Mouse (Mus musculus): Measurements from ENCODE around the gene Hat1.

Hat1 gene

DNA sequence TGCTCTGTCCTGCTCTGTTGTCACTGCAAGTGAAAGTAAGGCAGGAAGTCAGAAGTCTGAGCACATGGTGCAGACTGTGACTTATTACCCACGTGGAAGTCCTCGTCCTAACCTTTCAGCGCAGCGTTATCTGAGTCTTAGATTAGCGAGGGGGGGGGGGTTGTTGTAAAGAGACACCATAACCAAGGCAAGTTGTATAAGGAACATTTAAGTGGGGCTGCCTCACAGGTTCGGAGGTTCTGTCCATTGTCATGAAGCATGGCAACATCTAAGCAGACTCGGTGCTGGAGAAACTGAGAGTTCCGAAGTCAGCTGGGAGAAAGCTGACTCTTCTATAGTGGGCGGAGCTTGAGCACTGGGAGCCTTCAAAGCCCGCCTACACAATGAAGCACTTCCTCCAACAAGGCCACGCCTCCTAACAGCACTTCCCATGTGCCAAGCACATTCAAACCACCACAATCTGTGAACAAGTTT, 12.3 kb upstream of the Hat1 start:
- peak; percentile 91 for DNase-seq (ENCODE audit: low read depth, low spot score)

DNA sequence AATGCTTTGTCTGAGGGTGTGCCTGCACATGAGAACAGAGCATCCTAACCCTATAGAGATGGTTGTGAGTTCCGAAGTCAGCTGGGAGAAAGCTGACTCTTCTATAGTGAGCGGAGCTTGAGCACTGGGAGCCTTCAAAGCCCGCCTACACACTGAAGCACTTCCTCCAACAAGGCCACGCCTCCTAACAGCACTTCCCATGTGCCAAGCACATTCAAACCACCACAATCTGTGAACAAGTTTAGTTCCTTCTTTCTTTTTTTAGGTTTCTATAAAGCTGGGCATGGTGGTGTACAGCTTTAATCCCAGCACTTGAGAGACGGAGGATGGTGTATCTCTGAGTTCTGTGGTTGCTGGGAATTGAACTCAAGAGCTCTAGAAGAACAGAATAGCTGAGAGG, 11.3 kb upstream of the Hat1 start:
- no peak for DNase-seq (ENCODE audit: low read depth, low spot score)

DNA sequence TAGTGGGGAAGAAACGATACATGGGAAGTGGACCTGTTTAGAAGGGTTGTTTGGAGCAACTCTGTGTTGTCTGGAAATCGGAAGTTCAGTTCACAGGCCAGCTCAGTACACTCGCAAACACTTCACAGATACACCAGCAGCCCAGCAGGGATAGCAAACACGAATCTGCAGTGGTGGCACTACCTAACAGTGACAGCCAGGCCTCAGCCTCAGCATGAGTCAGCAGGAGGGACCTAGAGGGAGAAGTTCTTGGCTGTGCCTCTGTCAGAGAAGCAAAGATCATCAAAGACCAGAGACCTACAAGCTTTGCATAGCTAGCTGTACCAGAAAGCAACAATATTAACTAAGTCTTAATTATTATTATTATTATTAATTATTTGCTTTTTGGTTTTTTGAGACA, 6.8 kb upstream of the Hat1 start:
- peak; percentile 45 for DNase-seq (ENCODE audit: low read depth, low spot score)

DNA sequence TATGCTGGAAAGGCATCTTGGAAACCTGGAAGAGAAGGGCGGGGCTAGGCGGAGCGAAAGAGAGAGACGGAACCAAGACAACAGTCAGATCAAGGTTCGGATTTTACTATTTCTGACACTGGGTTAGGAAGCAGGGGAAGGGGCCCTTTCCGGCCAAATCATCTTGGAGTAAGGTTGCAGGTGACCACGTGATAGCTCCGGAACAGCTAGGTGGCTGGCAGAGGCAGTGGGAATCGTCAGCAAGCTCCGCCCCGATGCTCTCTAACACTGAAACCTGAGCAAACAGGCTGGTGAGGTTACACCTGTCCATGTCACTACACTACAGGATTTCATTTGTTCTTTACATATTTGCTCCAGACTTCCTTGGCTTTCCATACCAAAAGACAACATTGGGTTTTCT, 4.9 kb upstream of the Hat1 start:
- peak; percentile 86 for DNase-seq (ENCODE audit: low read depth, low spot score)

DNA sequence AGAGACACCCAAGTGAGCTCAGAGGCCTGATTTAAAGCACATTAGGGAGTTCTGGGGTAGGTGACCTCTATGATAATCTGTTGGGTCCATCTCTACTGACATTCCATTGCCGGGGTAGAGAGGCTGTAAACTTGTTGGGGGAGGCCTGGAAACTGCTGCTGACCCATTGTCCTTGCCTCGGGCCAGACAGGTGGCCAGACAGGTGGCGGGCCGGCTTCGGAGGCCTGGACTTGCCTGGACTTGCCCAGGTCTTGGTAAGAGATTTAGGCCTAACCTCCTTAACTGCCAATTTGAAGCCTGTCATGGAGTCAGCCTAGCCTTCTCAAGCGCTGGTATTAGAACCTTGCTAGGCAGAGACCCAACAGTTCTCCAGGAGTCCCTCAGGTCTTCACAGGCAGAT, 992 bp upstream of the Hat1 start:
- peak; percentile 81 for DNase-seq (ENCODE audit: low read depth, low spot score)

DNA sequence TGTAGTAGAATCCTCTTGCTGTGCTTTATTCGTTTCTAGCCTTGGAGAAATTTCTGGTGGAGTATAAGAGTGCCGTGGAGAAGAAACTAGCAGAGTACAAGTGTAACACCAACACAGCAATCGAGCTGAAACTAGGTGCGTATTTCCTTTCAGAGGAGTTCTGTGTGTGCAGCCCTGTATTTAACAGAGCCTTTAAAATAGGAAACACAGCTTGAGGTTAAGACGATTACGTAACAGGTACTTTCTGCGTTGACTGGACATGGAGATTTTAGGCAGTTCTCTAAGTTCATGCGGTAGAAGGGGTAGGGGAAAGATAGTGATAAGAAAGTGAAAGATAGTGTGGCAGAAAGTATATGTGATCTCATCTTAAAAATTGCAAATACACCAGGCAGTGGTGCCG, 1.1 kb downstream of the Hat1 start:
- DNase-seq (ENCODE audit: low read depth, low spot score), result no peak

DNA sequence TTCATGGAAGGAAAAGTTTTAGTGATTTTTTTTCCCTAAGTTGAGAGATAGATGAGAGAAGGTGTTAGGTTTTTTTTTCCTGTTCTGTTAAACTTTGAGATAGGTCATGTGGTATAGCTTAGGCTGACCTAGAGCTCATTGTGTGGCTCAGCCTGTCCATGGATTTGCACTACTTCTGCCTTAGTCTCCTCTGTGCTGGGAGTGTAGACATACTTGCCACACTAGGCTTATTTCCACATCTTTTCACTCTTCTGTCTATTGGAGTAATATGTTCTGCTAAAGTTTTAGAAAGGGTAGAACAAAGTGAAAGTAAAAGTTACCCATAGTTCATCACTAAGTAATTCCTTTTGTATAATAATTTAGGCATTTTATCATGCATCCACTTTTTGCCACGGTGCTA, 16.9 kb downstream of the Hat1 start:
- DNase-seq (ENCODE audit: low read depth, low spot score), result no peak

DNA sequence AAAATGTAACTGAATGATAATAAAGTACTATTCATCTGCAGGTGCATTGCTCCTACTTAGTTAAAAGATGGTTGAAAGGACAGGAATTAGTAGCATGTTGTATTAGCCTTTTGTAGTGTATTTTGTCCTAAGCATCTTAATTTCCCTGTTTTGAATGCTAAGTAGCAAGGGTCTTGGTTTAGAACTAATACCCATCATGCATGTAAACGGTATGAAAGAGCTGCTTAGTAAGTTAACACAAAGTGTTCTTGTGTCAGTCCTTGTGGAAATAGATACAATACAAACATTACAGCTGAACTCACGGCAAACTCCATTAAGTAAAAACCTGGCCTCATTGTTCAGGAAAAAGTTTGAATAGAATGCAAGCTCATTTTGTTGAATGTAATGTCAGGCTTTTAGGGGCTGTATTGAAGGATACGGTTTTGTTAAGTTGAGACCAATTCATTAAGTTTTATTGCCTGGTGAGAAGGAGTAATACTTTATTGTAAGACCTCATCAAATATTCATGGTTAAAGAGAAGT, 30.1 kb downstream of the Hat1 start:
- no peak for DNase-seq (ENCODE audit: low read depth, low spot score)

DNA sequence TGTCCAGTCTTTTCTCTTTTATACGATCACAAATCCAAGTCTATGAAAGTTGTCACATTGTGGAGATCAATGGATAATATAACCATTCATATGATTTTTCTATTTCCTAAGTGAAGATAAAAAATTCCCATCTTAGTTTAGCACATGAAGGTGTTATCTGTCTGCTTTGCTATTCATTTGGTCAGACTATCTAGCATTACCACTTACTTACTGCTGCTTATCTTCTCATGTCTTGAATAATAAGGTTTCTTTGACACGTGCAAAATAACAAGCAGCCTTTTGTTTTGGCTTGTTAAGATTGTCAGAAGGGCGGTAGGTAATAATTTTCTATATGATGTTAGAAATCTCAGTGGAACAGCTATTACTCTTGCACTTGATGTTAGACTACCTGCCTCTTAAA, 30.6 kb downstream of the Hat1 start:
- DNase-seq (ENCODE audit: low read depth, low spot score), result no peak

DNA sequence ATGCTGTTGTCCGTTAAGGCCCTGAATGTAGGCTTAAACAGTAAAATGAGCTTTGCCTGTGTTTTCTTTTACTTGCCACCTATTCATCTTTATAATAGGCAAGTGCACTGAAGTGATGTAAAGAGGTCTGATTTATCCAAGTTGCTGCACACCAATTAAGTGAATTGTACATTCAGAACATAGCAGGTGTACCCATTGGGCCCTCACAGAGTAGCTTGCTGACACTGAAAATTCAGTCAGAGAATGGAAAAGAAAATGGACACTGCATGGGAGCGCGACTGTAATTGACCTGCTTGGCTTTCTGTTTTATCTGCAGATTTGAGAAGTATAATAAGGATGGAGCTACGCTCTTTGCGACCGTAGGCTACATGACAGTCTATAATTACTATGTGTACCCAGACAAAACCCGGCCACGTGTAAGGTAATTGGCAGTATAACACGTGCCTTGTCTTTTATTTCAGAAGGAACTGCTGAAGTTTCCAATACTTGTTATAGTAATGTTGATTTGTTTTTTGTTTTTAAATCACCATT, 32.2 kb downstream of the Hat1 start:
- DNase-seq (ENCODE audit: low read depth, low spot score), result no peak

DNA sequence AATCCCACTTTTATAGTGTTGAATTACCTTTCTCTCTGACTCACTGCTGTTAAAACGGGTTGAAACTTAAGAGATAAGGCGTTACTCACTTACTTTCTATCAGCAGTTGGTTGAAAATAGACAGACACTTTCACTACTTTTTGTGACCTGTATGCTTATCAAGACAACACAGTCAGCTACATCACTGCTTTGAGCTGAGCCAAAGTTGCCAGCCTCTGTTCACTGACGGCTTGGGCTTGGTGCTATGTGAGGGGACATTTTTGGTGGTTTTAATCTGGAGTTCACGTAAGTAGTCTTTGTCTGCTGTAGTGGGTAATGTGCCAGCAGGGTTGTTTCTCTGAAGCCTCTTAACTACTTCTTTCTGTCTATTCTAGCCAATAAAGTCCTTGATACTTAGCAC, 35.8 kb downstream of the Hat1 start:
- DNase-seq (ENCODE audit: low read depth, low spot score), result no peak

DNA sequence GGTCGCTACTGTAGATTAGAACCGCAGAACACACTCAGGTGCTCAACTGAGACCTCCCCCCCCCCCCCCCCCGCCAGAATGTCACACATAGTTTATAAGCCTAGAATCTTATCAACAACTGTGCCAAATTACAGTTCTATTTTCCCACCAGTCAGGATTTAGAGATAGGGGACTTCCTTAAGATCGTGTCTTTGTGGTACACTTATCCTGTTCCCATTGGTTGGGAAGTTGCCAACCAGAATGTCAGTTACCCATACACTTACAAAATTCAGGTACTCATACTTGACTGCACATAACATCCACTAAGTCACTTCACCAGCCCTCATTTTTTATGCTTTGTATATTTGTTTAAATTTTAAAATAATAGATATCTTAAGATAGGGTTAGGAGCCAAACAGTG, 46.7 kb downstream of the Hat1 start:
- no peak for DNase-seq (ENCODE audit: low read depth, low spot score)

DNA sequence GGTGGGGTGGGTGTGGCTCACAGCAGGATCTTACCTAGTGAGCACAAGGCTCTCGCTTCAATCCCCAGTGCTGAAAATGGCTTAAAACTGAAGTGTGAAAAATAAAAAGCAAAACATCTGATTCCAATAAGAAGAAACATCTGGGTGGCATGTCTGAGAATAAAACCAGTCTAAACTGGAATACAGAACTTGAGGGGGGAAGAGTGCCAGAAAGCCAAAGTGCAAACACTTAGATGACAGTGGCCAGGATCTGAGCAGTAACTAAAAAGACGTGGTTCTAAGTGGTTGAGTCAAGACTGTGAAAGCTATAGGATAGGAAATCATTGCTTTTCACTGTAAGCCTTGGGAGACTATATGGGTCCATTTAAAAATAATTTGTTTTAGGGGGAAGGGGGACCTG, 54.6 kb downstream of the Hat1 start:
- DNase-seq (ENCODE audit: low read depth, low spot score), result peak; percentile 27

DNA sequence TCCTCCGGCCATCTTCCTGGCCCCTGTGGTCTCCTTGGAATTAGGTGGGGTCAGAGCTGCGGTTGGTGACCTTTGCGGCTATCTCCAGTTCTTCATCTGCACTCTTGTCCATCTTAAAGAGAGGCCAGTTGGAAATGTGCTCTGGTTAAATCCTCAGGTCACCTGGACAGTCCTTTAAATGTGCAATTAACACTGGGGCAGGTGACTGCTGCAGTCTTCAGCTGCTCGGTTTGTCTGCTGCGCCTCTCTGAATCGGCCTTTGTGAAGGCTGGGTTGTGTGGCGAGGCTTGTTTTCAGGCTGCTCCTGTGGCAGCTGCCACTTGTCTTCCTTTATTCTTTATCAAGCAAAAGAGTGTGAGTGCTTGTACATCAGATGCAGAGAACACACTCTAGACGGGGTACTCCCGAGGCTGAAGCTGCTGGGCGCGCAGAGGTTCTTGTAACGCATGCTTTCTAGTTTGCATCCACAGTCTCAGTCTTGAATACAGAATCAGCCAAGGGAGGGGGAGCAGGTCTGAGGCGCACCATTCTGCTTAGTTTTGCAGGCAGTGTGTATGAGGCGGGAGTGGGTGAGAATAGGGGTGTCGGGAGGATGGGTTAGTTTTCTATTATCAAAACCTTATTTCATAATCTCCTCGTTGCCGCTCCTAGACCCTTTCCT, 56.9 kb downstream of the Hat1 start:
- DNase-seq (ENCODE audit: low read depth, low spot score), result no peak

DNA sequence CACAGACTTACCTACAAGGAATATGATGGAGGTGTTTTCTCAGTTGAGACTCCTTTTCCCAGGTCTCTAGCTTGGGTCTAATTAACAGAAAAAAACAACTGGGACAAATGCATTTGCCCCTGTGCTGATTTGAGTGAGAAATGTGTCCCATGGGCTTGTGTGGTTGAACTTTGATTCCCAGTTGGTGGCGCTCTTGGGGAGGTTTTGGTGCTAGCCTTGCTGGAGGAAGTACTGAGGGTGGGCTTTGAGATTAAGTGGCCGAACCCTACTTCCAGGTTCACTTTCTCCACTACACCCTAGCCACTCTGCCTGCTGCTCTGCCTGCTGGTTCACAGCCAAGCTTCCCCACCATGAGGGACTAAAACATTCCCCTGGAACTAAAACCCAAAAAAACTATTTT, 60.8 kb downstream of the Hat1 start:
- DNase-seq (ENCODE audit: low read depth, low spot score), result peak; percentile 62

DNA sequence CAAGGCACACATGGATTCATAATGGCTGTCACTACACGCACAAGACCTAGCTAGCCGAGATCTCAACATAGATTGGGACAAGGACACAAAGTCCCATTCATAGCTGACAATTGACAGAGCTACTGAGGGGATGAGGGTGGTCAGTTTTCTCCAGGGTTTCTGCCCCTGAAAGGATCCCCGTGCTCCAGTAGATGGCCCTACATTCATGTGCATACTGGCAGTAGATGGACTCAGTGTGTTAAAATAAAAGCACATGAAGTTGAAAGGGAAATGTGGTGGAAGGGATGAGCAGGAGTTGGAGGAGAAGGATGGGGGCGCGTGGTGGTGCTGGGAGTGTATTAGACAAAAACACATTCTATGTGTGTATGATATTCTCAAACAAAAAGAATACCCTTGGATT, 63.0 kb downstream of the Hat1 start:
- no peak for DNase-seq (ENCODE audit: low read depth, low spot score)

DNA sequence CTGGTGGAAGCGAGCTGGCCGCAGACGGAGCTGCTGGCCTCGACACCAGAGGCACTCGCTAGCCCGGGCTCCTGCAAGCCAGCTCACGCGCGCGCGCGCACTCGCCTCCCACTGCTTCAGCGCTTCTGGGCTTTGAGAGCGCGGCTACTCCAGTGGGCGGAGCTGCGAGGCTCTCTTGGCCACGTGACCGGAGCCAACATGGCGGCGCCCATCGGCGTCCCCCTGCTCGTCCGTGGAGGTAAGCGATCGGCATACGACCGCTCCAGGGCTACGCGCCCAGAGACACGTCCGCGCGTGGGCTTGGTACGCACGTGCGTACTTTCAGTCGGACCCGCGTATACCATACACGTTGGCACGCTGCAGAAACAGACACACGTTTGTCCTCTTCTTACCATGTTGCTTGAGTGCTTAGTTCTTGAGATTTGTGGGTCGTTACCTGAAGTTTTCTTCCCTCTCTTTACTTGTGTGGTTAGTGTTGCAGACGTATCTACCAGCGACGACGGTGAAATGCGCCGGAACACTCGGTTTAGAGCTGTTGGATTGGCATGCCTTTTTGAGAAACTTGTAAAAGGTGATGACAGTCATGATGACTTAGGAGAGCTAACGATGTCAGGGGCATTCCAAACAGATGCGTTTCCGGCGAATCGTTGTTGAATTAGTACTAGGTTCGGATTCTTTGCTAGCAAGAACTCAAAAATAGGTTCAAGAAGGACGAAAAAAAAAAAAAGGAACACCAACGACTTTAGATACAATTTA, 64.6 kb downstream of the Hat1 start, which contains the start of gene Metap1d:
TSS of gene Metap1d (plus strand) at position 116 of the 756 bp plus-strand sequence.
- DNase-seq (ENCODE audit: low read depth, low spot score), result peak; percentile 97

DNA sequence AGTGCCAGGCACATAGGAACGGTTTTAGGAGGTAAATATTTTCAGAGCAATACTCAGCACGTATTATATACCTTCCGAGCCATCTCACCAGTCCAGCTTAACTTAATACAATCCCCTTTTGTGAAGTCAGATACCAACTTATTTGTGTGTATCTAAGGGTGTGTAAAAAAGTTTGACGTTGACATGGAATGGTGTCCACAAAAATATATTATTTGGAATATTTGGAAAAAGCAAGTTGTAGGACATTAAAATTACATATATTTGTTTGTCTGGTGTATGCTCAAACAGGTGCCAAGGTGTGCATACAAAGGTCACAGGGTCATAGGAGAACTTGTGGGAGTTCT, 65.1 kb downstream of the Hat1 start:
- no peak for DNase-seq (ENCODE audit: low read depth, low spot score)

DNA sequence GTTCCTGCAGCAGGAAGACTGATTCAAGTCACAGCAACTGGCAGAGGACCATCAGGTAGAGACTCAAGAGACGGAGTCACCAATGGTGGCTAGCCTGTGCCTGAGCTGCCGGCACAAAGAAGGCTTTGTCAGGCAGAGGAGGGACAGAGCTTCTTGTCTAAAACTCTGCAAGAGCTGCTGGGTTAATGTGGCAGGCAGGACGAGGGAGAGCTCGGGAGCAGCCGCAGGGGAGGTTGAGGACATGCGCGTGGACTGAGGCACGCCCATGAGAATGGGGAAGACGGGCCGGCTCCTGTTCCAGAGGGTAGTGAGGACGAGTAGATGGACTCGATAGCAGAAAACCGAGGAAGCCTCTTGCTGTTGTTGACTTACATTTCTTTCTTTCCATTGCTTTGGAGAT, 69.9 kb downstream of the Hat1 start:
- no peak for DNase-seq (ENCODE audit: low read depth, low spot score)

DNA sequence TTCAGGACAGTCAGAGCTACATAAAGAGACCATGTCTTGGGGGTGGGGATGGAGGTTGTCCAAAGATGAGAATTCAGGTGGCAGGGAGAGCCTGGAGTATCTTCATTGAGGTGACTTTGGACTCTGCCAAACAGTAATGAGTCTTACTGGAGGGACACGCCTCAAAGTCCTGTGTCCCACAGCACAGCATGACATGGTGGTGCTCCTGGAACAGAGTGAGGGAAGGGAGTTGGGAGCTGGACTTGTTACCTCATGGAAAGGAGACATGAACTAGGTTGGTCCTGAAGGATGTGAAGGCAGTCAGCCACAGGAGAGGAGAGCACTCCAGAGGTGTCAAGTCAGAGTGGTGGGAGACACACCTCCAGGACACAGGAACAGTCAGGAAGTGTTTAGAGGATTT, 70.9 kb downstream of the Hat1 start:
- no peak for DNase-seq (ENCODE audit: low read depth, low spot score)

DNA sequence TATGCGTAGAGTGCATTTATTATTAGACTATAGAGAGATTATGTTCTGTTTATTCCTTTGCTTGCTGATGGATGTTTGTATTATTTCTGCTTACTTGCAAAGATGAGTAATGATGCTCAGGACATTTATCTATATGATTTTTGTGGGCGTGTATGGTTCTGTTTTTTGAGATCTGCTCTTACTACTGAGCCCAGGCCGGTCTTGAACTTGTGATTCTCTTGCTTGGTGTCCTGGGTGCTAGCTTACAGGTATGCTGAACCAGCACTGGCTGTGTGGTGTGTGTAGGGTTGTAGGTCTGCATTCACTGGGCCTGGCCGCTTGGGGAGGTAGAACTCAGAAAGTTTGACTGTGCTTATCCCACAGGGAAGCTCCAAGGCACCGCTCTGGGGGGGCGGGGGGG, 72.4 kb downstream of the Hat1 start:
- DNase-seq (ENCODE audit: low read depth, low spot score), result no peak

DNA sequence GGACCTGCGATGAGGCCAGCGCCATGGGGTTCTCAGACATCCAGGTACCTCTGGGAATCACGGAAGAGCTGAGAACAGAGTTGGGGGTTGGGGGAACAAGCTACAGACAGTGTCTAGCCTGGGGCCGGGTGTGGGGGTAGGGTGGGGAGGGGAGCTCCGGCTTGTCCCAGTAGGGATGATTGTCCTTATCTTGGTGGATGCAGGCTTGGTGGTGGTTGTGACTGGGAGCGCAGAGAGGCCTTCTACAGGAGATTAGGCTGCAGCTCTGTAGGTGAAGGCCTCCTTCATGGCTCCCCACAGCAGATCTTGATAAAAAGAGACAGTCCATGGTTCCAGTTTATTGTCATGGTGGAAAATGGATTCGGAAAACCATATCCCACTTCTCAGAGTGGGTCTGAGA, 72.8 kb downstream of the Hat1 start:
- no peak for DNase-seq (ENCODE audit: low read depth, low spot score)

DNA sequence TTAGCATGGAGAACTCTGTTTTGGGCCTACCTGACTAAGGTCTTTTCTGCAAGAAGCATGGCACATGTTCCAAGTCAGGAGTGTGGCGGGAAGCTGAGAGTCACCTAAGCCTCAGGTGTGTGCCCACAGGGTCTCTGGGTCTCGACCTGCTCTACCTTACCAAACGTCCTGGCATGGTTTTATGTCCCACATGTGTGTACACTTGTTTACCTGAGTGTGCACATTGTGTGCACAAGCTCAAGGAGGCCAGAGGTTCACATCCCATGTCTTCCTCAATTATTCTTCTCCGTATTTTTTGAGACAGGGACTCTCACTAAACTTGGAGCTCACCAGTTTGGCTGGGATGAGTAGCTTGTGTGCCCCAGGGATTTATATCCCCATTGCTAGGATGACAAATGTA, 73.3 kb downstream of the Hat1 start:
- no peak for DNase-seq (ENCODE audit: low read depth, low spot score)
